In genomic region chr2:79664532-79665286, GRCm38 (mm10) we compare ENCODE assay signal across 29 mouse cellular contexts. TPM values are rescaled to one million over a fixed set of nuclear protein-coding genes. Genes with fewer than 3 reads are reported as not detected.
DNase-seq lines count a peak whose midpoint lies in the region; ATAC-seq and TF ChIP-seq lines count a peak whose summit lies in the region.
"Had no signal": no experiment of that assay in that cellular context is flagged by ENCODE, and none has a peak within 500 bp of the region (broad histone marks: within the 10 kb centered on the region; RNA-seq: fewer than 3 reads in every experiment).

No protein-coding gene starts in this region.

- 0 out of 2 replicates have a peak, but pooled peaks cover 11% of the 10 kb centered on the region for H3K4me1 ChIP-seq in kidney, embryonic 16.5 days (ENCODE audit: insufficient read depth, low read length)
- no peaks in the 10 kb centered on the region for H3K4me1 ChIP-seq in midbrain, embryonic 12.5 days
- H3K4me1 ChIP-seq in midbrain, embryonic 10.5 days: peaks cover 8% of the 10 kb centered on the region
- H3K4me1 ChIP-seq: forebrain, embryonic 15.5 days; hindbrain, embryonic 15.5 days; neural tube, embryonic 12.5 days had no signal

- WGBS in kidney, embryonic 16.5 days: 82% methylated on average over 3 of the region's 3 CpGs
- 55% methylated on average over 3 of the region's 3 CpGs for WGBS in midbrain, embryonic 12.5 days
- 84% methylated on average over 3 of the region's 3 CpGs for WGBS in midbrain, embryonic 10.5 days

- intact Hi-C loops in gastrocnemius, adult 2 months (cut with DNase I): no loop called here

- DNase-seq in gastrocnemius, adult 2 months: no peak
- no peak for DNase-seq in gastrocnemius, postnatal 25 days
- DNase-seq in kidney, adult 9 months: peak; percentile 72
- no peak for DNase-seq in midbrain, embryonic 10.5 days (ENCODE audit: low spot score)
- no peak for DNase-seq in neural tube, embryonic 10.5 days (ENCODE audit: extremely low spot score, low spot score)
- DNase-seq: adrenal gland, postnatal 14 days; cerebellum, adult 9-11 months; gastrocnemius, postnatal 36 days; layer of hippocampus, adult 9-11 months; left cerebral cortex, postnatal 4 days; liver; thymus, postnatal 14 days had no signal

- no peak for ATAC-seq in kidney, embryonic 16.5 days (ENCODE audit: low FRiP score, low TSS enrichment)
- peak; percentile 58; the same call in 1 of the 2 replicates for ATAC-seq in midbrain, embryonic 12.5 days (ENCODE audit: low FRiP score, low read depth)
- ATAC-seq: activated CD4-positive, CD25-positive, alpha-beta regulatory T cell, adult 4 months; CD4-positive, CD25-positive, alpha-beta regulatory T cell, adult 4 months; forebrain, embryonic 15.5 days; intestine, embryonic 16.5 days; Patski had no signal

- H3K36me3 ChIP-seq in kidney, embryonic 16.5 days (ENCODE audit: insufficient read depth, low read length): peaks cover 37% of the 10 kb centered on the region
- peaks cover 15% of the 10 kb centered on the region for H3K36me3 ChIP-seq in midbrain, embryonic 12.5 days
- H3K36me3 ChIP-seq in midbrain, embryonic 10.5 days: peaks cover 23% of the 10 kb centered on the region

- 0 out of 2 replicates have a peak overlapping the region, but pooled peaks have one; percentile 24 for H3K27ac ChIP-seq in gastrocnemius, adult 2 months
- H3K27ac ChIP-seq in kidney, embryonic 16.5 days (ENCODE audit: low read length): no peak overlapping the region
- no peak overlapping the region for H3K27ac ChIP-seq in midbrain, embryonic 12.5 days (replicated peaks)
- H3K27ac ChIP-seq in midbrain, embryonic 10.5 days (replicated peaks): no peak overlapping the region
- H3K27ac ChIP-seq: embryonic facial prominence, embryonic 12.5 days; forebrain, embryonic 15.5 days; hindbrain, embryonic 15.5 days; left cerebral cortex, adult 2 months; neural tube, embryonic 12.5 days had no signal

- no peak overlapping the region for H3K4me2 ChIP-seq in kidney, embryonic 16.5 days (replicated peaks; ENCODE audit: low read depth, low read length)
- no peak overlapping the region for H3K4me2 ChIP-seq in midbrain, embryonic 12.5 days (replicated peaks)
- H3K4me2 ChIP-seq: embryonic facial prominence, embryonic 12.5 days; forebrain, embryonic 15.5 days; hindbrain, embryonic 15.5 days; neural tube, embryonic 12.5 days had no signal

- no peaks in the 10 kb centered on the region for H3K9me3 ChIP-seq in kidney, embryonic 16.5 days (ENCODE audit: low read length)
- H3K9me3 ChIP-seq in midbrain, embryonic 12.5 days: no peaks in the 10 kb centered on the region
- H3K9me3 ChIP-seq in midbrain, embryonic 10.5 days (replicated peaks): no peaks in the 10 kb centered on the region
- H3K9me3 ChIP-seq: embryonic facial prominence, embryonic 12.5 days; forebrain, embryonic 15.5 days; hindbrain, embryonic 15.5 days; neural tube, embryonic 12.5 days had no signal

- H3K27me3 ChIP-seq in kidney, embryonic 16.5 days (ENCODE audit: insufficient read depth, low read length): no peaks in the 10 kb centered on the region
- H3K27me3 ChIP-seq in midbrain, embryonic 12.5 days: no peaks in the 10 kb centered on the region
- H3K27me3 ChIP-seq in midbrain, embryonic 10.5 days (ENCODE audit: low read depth, poor library complexity, severe bottlenecking): no peaks in the 10 kb centered on the region
- H3K27me3 ChIP-seq: embryonic facial prominence, embryonic 12.5 days; forebrain, embryonic 15.5 days; hindbrain, embryonic 15.5 days; neural tube, embryonic 12.5 days; Patski had no signal

- no peak for TF ChIP-seq CTCF in gastrocnemius, adult 2 months (IDR thresholded peaks at IDR 0.05)

- H3K4me3 ChIP-seq in gastrocnemius, adult 2 months: no peak overlapping the region
- no peak overlapping the region for H3K4me3 ChIP-seq in kidney, embryonic 16.5 days (ENCODE audit: low read length)
- no peak overlapping the region for H3K4me3 ChIP-seq in midbrain, embryonic 12.5 days
- no peak overlapping the region for H3K4me3 ChIP-seq in midbrain, embryonic 10.5 days
- H3K4me3 ChIP-seq: embryonic facial prominence, embryonic 12.5 days; forebrain, embryonic 15.5 days; hindbrain, embryonic 15.5 days; left cerebral cortex, adult 2 months; neural tube, embryonic 12.5 days had no signal

- no peak overlapping the region for H3K9ac ChIP-seq in kidney, embryonic 16.5 days (replicated peaks; ENCODE audit: low read length)
- no peak overlapping the region for H3K9ac ChIP-seq in midbrain, embryonic 12.5 days (replicated peaks)
- H3K9ac ChIP-seq: embryonic facial prominence, embryonic 12.5 days; forebrain, embryonic 15.5 days; hindbrain, embryonic 15.5 days; neural tube, embryonic 12.5 days had no signal

RNA-seq across cellular contexts. Expression of gene Itprid2, which starts 29.6 kb away (rescaled TPM):
- total RNA-seq in gastrocnemius, adult 2 months (2021): 10 to 100 TPM; 14.6 to 17.5 TPM
- total RNA-seq in gastrocnemius, postnatal 25 days (2021): 10 to 100 TPM; 10.7 to 11.2 TPM
- polyA plus RNA-seq in kidney, embryonic 16.5 days (2015; fragmentation: Nextera tagmentation; extraction: Ambion mirVana): 22.5 and 22.6 TPM in 2 replicates
- 4.8 and 5.2 TPM in 2 replicates for polyA plus RNA-seq in midbrain, embryonic 12.5 days (2016; fragmentation: Nextera tagmentation; extraction: Ambion mirVana)
- 4.0 and 4.5 TPM in 2 replicates for polyA plus RNA-seq in midbrain, embryonic 10.5 days (2016; fragmentation: Nextera tagmentation; extraction: Ambion mirVana)

RNA-seq across cellular contexts. Expression of gene Ppp1r1c, which starts 42.9 kb away (rescaled TPM):
- total RNA-seq in gastrocnemius, adult 2 months (2021): under 1 TPM in 1 of 2 experiments, not detected in 1; 0.42 TPM
- total RNA-seq in gastrocnemius, postnatal 25 days (2021): under 1 TPM in 1 of 2 experiments, not detected in 1; 0.20 TPM
- polyA plus RNA-seq in kidney, embryonic 16.5 days (2015; fragmentation: Nextera tagmentation; extraction: Ambion mirVana): not detected in 2 replicates
- polyA plus RNA-seq in midbrain, embryonic 12.5 days (2016; fragmentation: Nextera tagmentation; extraction: Ambion mirVana): 1.3 and 2.0 TPM in 2 replicates
- 0.95 and 1.0 TPM in 2 replicates for polyA plus RNA-seq in midbrain, embryonic 10.5 days (2016; fragmentation: Nextera tagmentation; extraction: Ambion mirVana)
- total RNA-seq: adrenal gland, postnatal 14 days; ES-E14; gastrocnemius, postnatal 36 days; heart, postnatal 14 days; left cerebral cortex, adult 2 months; left cerebral cortex, postnatal 4 days; megakaryocyte progenitor cell, adult 5-6 weeks; monocyte, adult 5-6 weeks had no signal
- polyA plus RNA-seq: activated CD4-positive, CD25-positive, alpha-beta regulatory T cell, adult 4 months; cortical plate, adult 2 months; intestine, embryonic 16.5 days; liver, embryonic 16.5 days; Patski had no signal
